Mouse (Mus musculus) hindbrain, embryonic 11.5 days (tissue): ENCODE data around the gene Myo15b. TPM values are rescaled to one million over a fixed set of nuclear protein-coding genes. Genes with fewer than 3 reads are reported as not detected.

Experiments used
- ATAC-seq: fragments of 200-750 bp; cut with Nextera tagmentation; 2 replicates; pipeline ENCODE4 v1.8.0; 2017; ENCODE audit warnings: mild to moderate bottlenecking, moderate TSS enrichment, moderate library complexity; ENCODE audit not compliant: low FRiP score
- DNase-seq: peaks from one replicate; pipeline ENCODE4 v3.0.0-alpha.2; 2015; ENCODE audit warnings: low spot score
- H3K27ac ChIP-seq: fragments of 300-500 bp; sonication (generic); 2 replicates; pipeline ENCODE4 v1.5.1; 2014; ENCODE audit warnings: mild to moderate bottlenecking, low read depth, low read length
- H3K27me3 ChIP-seq: fragments of 300-500 bp; sonication (generic); 2 replicates; pipeline ENCODE4 v1.6.1; 2014; ENCODE audit warnings: mild to moderate bottlenecking, low read length, moderate library complexity, mixed read lengths; ENCODE audit not compliant: control insufficient read depth, insufficient read depth
- H3K36me3 ChIP-seq: fragments of 300-500 bp; sonication (generic); 2 replicates; pipeline ENCODE4 v1.6.1; 2014; ENCODE audit warnings: mild to moderate bottlenecking, low read length, moderate library complexity, mixed read lengths; ENCODE audit not compliant: control insufficient read depth, insufficient read depth
- H3K4me1 ChIP-seq: fragments of 300-500 bp; sonication (generic); replicated peaks from 2 replicates; pipeline ENCODE4 v1.6.1; 2014; ENCODE audit warnings: low read length, mixed read lengths; ENCODE audit not compliant: control insufficient read depth, insufficient read depth
- H3K4me2 ChIP-seq: fragments of 300-500 bp; sonication (generic); replicated peaks from 2 replicates; pipeline ENCODE4 v1.6.1; 2014; ENCODE audit warnings: mild to moderate bottlenecking, low read depth, low read length
- H3K4me3 ChIP-seq: fragments of 300-500 bp; sonication (generic); 2 replicates; pipeline ENCODE4 v1.5.1; 2014; ENCODE audit warnings: low read depth, low read length
- H3K9ac ChIP-seq: fragments of 300-500 bp; sonication (generic); 2 replicates; pipeline ENCODE4 v1.6.1; 2014; ENCODE audit warnings: low read depth, low read length
- H3K9me3 ChIP-seq: fragments of 300-500 bp; sonication (generic); 2 replicates; pipeline ENCODE4 v1.6.1; 2016; ENCODE audit warnings: low read length; ENCODE audit not compliant: control insufficient read depth
- WGBS: fragments of 180-500 bp; shearing (Covaris S2); extraction: QIAGEN DNeasy Blood & Tissue Kit; methylation state at CpG from one replicate; pipeline ENCODE4 v1.1.7; 2014; 5-methylcytosine and 5-hydroxymethylcytosine counted together
- polyA plus RNA-seq: library from polyadenylated mRNA; unstranded; fragments of >200 nt; fragmentation: Nextera tagmentation; extraction: Ambion mirVana; gene quantifications from 2 replicates; pipeline ENCODE4 v1.2.1, GENCODE M21; 2014

Gene Myo15b
- polyA plus RNA-seq, 1 experiment from 2014 or later = 0.09 TPM

- DNase-seq (no peak), ATAC-seq (no peak)
- H3K27me3 ChIP-seq = no peaks in the 10 kb centered on the region
- no peaks in the 10 kb centered on the region for H3K36me3 ChIP-seq
- no peak overlapping the region for H3K4me3 ChIP-seq
- no peak overlapping the region for H3K9ac ChIP-seq
- no peaks in the 10 kb centered on the region for H3K9me3 ChIP-seq
- H3K4me1 ChIP-seq = no peaks in the 10 kb centered on the region
- H3K27ac ChIP-seq = no peak overlapping the region
- WGBS = 80% methylated on average over 5 of the region's 5 CpGs
- H3K4me2 ChIP-seq = no peak overlapping the region
Measured at GRCm38 (mm10) chr11:115888020-115888419, 29.8 kb downstream of the Myo15b start.

- no peaks in the 10 kb centered on the region for H3K27me3 ChIP-seq
- no peak overlapping the region for H3K4me2 ChIP-seq
- 86% methylated on average over 6 of the region's 6 CpGs for WGBS
Measured at GRCm38 (mm10) chr11:115889159-115889558, 31.0 kb downstream of the Myo15b start.

DNA sequence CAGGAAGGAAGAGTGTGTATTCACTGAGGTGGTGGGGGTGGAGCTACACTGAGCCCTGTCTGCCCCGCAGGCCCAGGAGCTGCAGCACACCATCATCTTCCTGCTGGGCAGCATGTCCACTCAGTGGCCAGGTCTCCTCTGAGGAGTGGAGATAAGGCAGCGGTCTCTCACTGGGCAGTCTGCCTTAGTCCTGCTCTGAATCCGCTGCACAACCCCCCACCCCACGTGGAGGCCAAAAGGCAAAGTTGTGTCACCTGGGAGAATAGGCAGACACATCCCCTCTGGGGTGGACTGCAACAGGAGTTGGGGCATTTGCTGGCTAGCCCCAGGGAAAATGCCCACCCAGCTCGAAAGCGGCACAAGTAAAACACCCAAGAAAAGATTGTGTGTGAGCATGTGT, 34.0 kb downstream of the Myo15b start:
- no peak overlapping the region for H3K9ac ChIP-seq
- 53% methylated on average over 6 of the region's 6 CpGs for WGBS
- no peaks in the 10 kb centered on the region for H3K36me3 ChIP-seq
- no peaks in the 10 kb centered on the region for H3K27me3 ChIP-seq
- no peak overlapping the region for H3K4me2 ChIP-seq
- no peaks in the 10 kb centered on the region for H3K4me1 ChIP-seq
- H3K27ac ChIP-seq = no peak overlapping the region
- ATAC-seq (no peak), DNase-seq (no peak)
- H3K9me3 ChIP-seq = no peaks in the 10 kb centered on the region
- no peak overlapping the region for H3K4me3 ChIP-seq

More at GRCm38 (mm10) chr11:115889159-115889558, 31.0 kb downstream of the Myo15b start:
- Histone ChIP-seq H3K9me3 (no peaks in the 10 kb centered on the region), H3K27ac (no peak overlapping the region), H3K4me3 (no peak overlapping the region), H3K4me1 (no peaks in the 10 kb centered on the region), H3K9ac (0 out of 2 replicates have a peak overlapping the region, but pooled peaks have one; percentile 7), H3K36me3 (no peaks in the 10 kb centered on the region)
- DNase-seq (no peak), ATAC-seq (no peak)

- Histone ChIP-seq H3K4me1 (no peaks in the 10 kb centered on the region), H3K27me3 (no peaks in the 10 kb centered on the region), H3K27ac (no peak overlapping the region), H3K36me3 (no peaks in the 10 kb centered on the region), H3K9ac (no peak overlapping the region), H3K4me3 (no peak overlapping the region), H3K9me3 (no peaks in the 10 kb centered on the region), H3K4me2 (no peak overlapping the region)
- WGBS = 93% methylated on average over 8 of the region's 9 CpGs
- no peak for DNase-seq
- ATAC-seq = no peak
Measured at GRCm38 (mm10) chr11:115893071-115893470, 34.9 kb downstream of the Myo15b start.

DNA sequence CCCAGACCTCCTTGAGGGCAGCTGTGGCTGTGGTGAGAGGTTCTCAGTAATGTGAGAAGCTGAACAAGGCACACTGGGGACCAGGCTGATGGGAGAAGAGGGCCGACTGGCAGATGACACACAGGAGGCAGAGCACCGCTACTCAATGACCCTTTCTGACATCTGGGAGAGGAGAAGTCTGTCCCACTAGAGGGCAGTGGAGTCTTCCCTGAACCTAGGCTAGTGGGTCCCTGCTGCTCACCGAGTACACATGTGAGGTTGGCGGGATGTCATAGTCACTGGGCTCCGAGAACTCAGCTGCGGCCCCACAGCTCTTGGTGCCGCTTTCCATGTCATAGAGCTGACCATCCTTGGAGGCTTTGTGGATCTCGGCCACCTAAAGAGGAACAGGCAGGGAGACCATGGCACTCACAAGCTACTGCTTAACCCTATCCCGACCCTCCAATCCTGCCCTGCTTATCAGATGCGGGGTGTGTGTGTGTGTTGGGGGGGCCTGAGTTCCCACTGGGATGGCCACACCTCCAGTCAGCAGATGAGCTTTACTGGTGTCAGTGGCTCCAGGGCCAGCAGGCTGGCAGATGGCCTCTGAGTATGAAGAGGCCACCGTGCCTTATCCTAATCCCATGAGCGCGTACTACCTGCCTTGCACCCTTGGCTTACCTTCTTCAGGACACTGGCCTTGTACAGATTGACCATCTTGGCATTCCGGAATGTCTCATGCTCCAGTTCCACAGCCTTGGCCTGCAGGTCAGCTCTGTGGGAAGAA, 36.7 kb downstream of the Myo15b start:
- no peak overlapping the region for H3K4me2 ChIP-seq
- H3K27ac ChIP-seq = peak overlapping the region; percentile 24; the same call in 1 of the 2 replicates
- ATAC-seq = no peak
- WGBS = 73% methylated on average over 14 of the region's 14 CpGs
- H3K4me3 ChIP-seq = no peak overlapping the region
- no peaks in the 10 kb centered on the region for H3K36me3 ChIP-seq
- DNase-seq = peak; percentile 38
- no peaks in the 10 kb centered on the region for H3K27me3 ChIP-seq
- H3K9me3 ChIP-seq = no peaks in the 10 kb centered on the region
- H3K4me1 ChIP-seq = 0 out of 2 replicates have a peak, but pooled peaks cover 3% of the 10 kb centered on the region
- no peak overlapping the region for H3K9ac ChIP-seq

DNA sequence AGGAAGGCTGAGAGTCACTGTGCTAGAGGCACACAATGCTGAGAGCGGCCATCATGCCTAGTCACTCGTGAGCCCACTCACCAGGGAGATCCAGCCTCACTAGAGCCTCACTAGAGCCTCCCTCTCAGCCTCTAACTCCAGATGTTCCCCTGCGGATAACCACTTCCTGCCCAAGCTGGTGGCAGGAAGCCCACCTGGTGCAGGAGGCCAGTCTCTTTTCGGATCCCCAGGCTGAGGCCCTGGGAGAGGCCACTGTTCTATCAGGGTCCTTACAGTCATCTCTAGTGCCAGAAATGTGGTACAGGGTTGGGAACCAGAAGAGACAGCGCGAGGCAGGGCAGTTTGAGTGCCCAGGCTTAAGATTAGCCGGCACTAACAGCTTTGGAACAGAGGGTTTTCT, 40.2 kb downstream of the Myo15b start:
- 81% methylated on average over 7 of the region's 7 CpGs for WGBS
- ATAC-seq (no peak), DNase-seq (no peak)
- Histone ChIP-seq H3K4me1 (peaks cover 7% of the 10 kb centered on the region), H3K27ac (no peak overlapping the region), H3K36me3 (no peaks in the 10 kb centered on the region), H3K4me2 (no peak overlapping the region), H3K4me3 (no peak overlapping the region), H3K9ac (no peak overlapping the region), H3K27me3 (no peaks in the 10 kb centered on the region), H3K9me3 (no peaks in the 10 kb centered on the region)

- Histone ChIP-seq H3K36me3 (no peaks in the 10 kb centered on the region), H3K9me3 (no peaks in the 10 kb centered on the region), H3K4me2 (no peak overlapping the region), H3K4me1 (peaks cover 7% of the 10 kb centered on the region), H3K4me3 (no peak overlapping the region), H3K9ac (no peak overlapping the region), H3K27ac (no peak overlapping the region), H3K27me3 (no peaks in the 10 kb centered on the region)
- DNase-seq = peak; percentile 62
- no peak for ATAC-seq
- 9% methylated on average over 4 of the region's 4 CpGs for WGBS
Measured at GRCm38 (mm10) chr11:115898886-115899285, 40.7 kb downstream of the Myo15b start.

GRCm38 (mm10) chr11:115899486-115900266, 41.5 kb downstream of the Myo15b start, which contains the start of gene Smim5:
Gene Smim5 (plus strand): TSS chr11:115899966.
- Histone ChIP-seq H3K9me3 (no peaks in the 10 kb centered on the region), H3K27ac (peak within 1 kb of the TSS; percentile 42; the same call in 1 of the 2 replicates), H3K36me3 (no peaks in the 10 kb centered on the region), H3K4me2 (no peak within 1 kb of the TSS), H3K4me1 (peaks cover 7% of the 10 kb centered on the region), H3K27me3 (no peaks in the 10 kb centered on the region), H3K4me3 (0 out of 2 replicates have a peak within 1 kb of the TSS, but pooled peaks have one; percentile 4), H3K9ac (peak within 1 kb of the TSS; percentile 11; the same call in 1 of the 2 replicates)
- ATAC-seq = no peak
- WGBS = 30% methylated on average over 16 of the region's 16 CpGs
- DNase-seq = peak; percentile 62
